Mouse (Mus musculus) liver, embryonic 11.5 days (tissue): ENCODE measurements around the gene Arhgap9. TPM values are rescaled to one million over a fixed set of nuclear protein-coding genes. Genes with fewer than 3 reads are reported as not detected.

Experiments
- ATAC-seq: fragments of 200-750 bp; cut with Nextera tagmentation; replicated peaks from 2 replicates; pipeline ENCODE4 v1.8.0; 2017; ENCODE audit warnings: moderate number of reproducible peaks, mild to moderate bottlenecking, moderate TSS enrichment, moderate library complexity; ENCODE audit not compliant: low FRiP score
- DNase-seq: peaks from one replicate; pipeline ENCODE4 v3.0.0-alpha.2; 2017; ENCODE audit warnings: low spot score
- H3K27ac ChIP-seq: fragments of 300-500 bp; sonication (generic); 2 replicates; pipeline ENCODE4 v1.5.1; 2014; ENCODE audit warnings: mild to moderate bottlenecking, low read depth, low read length, control low read depth
- H3K27me3 ChIP-seq: fragments of 300-500 bp; sonication (generic); replicated peaks from 2 replicates; pipeline ENCODE4 v1.6.1; 2014; ENCODE audit warnings: low read length, mixed read lengths; ENCODE audit not compliant: control insufficient read depth, insufficient read depth
- H3K36me3 ChIP-seq: fragments of 300-500 bp; sonication (generic); 2 replicates; pipeline ENCODE4 v1.6.1; 2014; ENCODE audit warnings: mild to moderate bottlenecking, low read length, moderate library complexity, mixed read lengths; ENCODE audit not compliant: control insufficient read depth, insufficient read depth
- H3K4me1 ChIP-seq: fragments of 300-500 bp; sonication (generic); replicated peaks from 2 replicates; pipeline ENCODE4 v1.6.1; 2014; ENCODE audit warnings: low read length, mixed read lengths; ENCODE audit not compliant: control insufficient read depth, insufficient read depth
- H3K4me2 ChIP-seq: fragments of 300-500 bp; sonication (generic); 2 replicates; pipeline ENCODE4 v1.6.1; 2014; ENCODE audit warnings: mild to moderate bottlenecking, control low read depth, moderate library complexity
- H3K4me3 ChIP-seq: fragments of 300-500 bp; sonication (generic); 2 replicates; pipeline ENCODE4 v1.5.1; 2014; ENCODE audit warnings: low read depth, low read length, control low read depth
- H3K9ac ChIP-seq: fragments of 300-500 bp; sonication (generic); 2 replicates; pipeline ENCODE4 v1.6.1; 2014; ENCODE audit warnings: low read depth, low read length, control low read depth
- H3K9me3 ChIP-seq: fragments of 300-500 bp; sonication (generic); 2 replicates; pipeline ENCODE4 v1.6.1; 2016; ENCODE audit warnings: low read length, inconsistent platforms, mixed read lengths; ENCODE audit not compliant: control insufficient read depth
- WGBS: fragments of 180-500 bp; shearing (Covaris S2); extraction: QIAGEN DNeasy Blood & Tissue Kit; methylation state at CpG from one replicate; pipeline ENCODE4 v1.1.7; 2014; 5-methylcytosine and 5-hydroxymethylcytosine counted together
- polyA plus RNA-seq: library from polyadenylated mRNA; unstranded; fragments of >200 nt; fragmentation: Nextera tagmentation; extraction: Ambion mirVana; gene quantifications from 2 replicates; pipeline ENCODE4 v1.2.1, GENCODE M21; 2014

Arhgap9 gene
- polyA plus RNA-seq, 1 experiment from 2014 or later: 22.0 TPM

GRCm38 (mm10) chr10:127336952-127337351 is 15.2 kb downstream of the Arhgap9 start:
- peaks cover 37% of the 10 kb centered on the region for H3K27me3 ChIP-seq

GRCm38 (mm10) chr10:127337536-127338099 is 15.9 kb downstream of the Arhgap9 start:
- Histone ChIP-seq H3K4me2 (no peak overlapping the region), H3K27me3 (peaks cover 41% of the 10 kb centered on the region), H3K36me3 (peaks cover 3% of the 10 kb centered on the region; the same call in 1 of the 2 replicates), H3K27ac (no peak overlapping the region), H3K9ac (no peak overlapping the region), H3K4me1 (peaks cover 22% of the 10 kb centered on the region), H3K4me3 (no peak overlapping the region), H3K9me3 (no peaks in the 10 kb centered on the region)
- DNase-seq (no peak), ATAC-seq (no peak)
- 71% methylated on average over 6 of the region's 6 CpGs for WGBS

More at GRCm38 (mm10) chr10:127336952-127337351, 15.2 kb downstream of the Arhgap9 start:
- H3K4me2 ChIP-seq: no peak overlapping the region
- H3K4me3 ChIP-seq: no peak overlapping the region
- 59% methylated on average over 5 of the region's 5 CpGs for WGBS
- ATAC-seq (no peak), DNase-seq (no peak)
- H3K9ac ChIP-seq: no peak overlapping the region
- no peaks in the 10 kb centered on the region for H3K9me3 ChIP-seq
- no peak overlapping the region for H3K27ac ChIP-seq
- peaks cover 18% of the 10 kb centered on the region for H3K4me1 ChIP-seq
- H3K36me3 ChIP-seq: peaks cover 3% of the 10 kb centered on the region; the same call in 1 of the 2 replicates

GRCm38 (mm10) chr10:127338930-127339682 is 17.3 kb downstream of the Arhgap9 start:
- peak overlapping the region; percentile 64 for H3K27ac ChIP-seq
- WGBS: under 1% methylated on average over 31 of the region's 31 CpGs
- H3K36me3 ChIP-seq: peaks cover under 1% of the 10 kb centered on the region; the same call in 1 of the 2 replicates
- H3K27me3 ChIP-seq: peaks cover 41% of the 10 kb centered on the region
- no peaks in the 10 kb centered on the region for H3K9me3 ChIP-seq
- peak overlapping the region; percentile 34; the same call in 1 of the 2 replicates for H3K9ac ChIP-seq
- peak overlapping the region; percentile 95 for H3K4me2 ChIP-seq
- peak overlapping the region; percentile 55 for H3K4me3 ChIP-seq
- ATAC-seq (peak; percentile 80), DNase-seq (peak; percentile 79)
- peaks cover 22% of the 10 kb centered on the region for H3K4me1 ChIP-seq

- Histone ChIP-seq H3K4me2 (peak overlapping the region; percentile 95), H3K9ac (peak overlapping the region; percentile 34), H3K36me3 (no peaks in the 10 kb centered on the region), H3K27ac (peak overlapping the region; percentile 64), H3K4me3 (peak overlapping the region; percentile 55), H3K27me3 (peaks cover 41% of the 10 kb centered on the region), H3K9me3 (no peaks in the 10 kb centered on the region), H3K4me1 (peaks cover 22% of the 10 kb centered on the region)
- DNase-seq (peak; percentile 65), ATAC-seq (peak; percentile 18)
- WGBS: under 1% methylated on average over 41 of the region's 42 CpGs
Measured at GRCm38 (mm10) chr10:127339683-127340576, 18.2 kb downstream of the Arhgap9 start.

GRCm38 (mm10) chr10:127340577-127341359 is 19.0 kb downstream of the Arhgap9 start:
- Histone ChIP-seq H3K36me3 (no peaks in the 10 kb centered on the region), H3K9ac (peak overlapping the region; percentile 30; the same call in 1 of the 2 replicates), H3K27ac (peak overlapping the region; percentile 16; the same call in 1 of the 2 replicates), H3K9me3 (no peaks in the 10 kb centered on the region), H3K4me3 (peak overlapping the region; percentile 55), H3K27me3 (peaks cover 41% of the 10 kb centered on the region), H3K4me2 (peak overlapping the region; percentile 95), H3K4me1 (peaks cover 22% of the 10 kb centered on the region)
- ATAC-seq (no peak), DNase-seq (no peak)
- 3% methylated on average over 27 of the region's 27 CpGs for WGBS

- H3K4me3 ChIP-seq: peak overlapping the region; percentile 55
- H3K27ac ChIP-seq: peak overlapping the region; percentile 16
- H3K4me2 ChIP-seq: peak overlapping the region; percentile 95
- ATAC-seq: no peak
- peaks cover 41% of the 10 kb centered on the region for H3K27me3 ChIP-seq
- H3K4me1 ChIP-seq: peaks cover 22% of the 10 kb centered on the region
- no peak for DNase-seq
- H3K9ac ChIP-seq: peak overlapping the region; percentile 30; the same call in 1 of the 2 replicates
- H3K9me3 ChIP-seq: no peaks in the 10 kb centered on the region
- under 1% methylated on average over 10 of the region's 11 CpGs for WGBS
- H3K36me3 ChIP-seq: no peaks in the 10 kb centered on the region
Measured at GRCm38 (mm10) chr10:127341360-127341690, 19.6 kb downstream of the Arhgap9 start.

GRCm38 (mm10) chr10:127341891-127342639 is 20.3 kb downstream of the Arhgap9 start, which contains the start of gene Gli1:
TSS of gene Gli1 (minus strand) at chr10:127341974.
- under 1% methylated on average over 29 of the region's 29 CpGs for WGBS
- H3K9me3 ChIP-seq: no peaks in the 10 kb centered on the region
- H3K4me2 ChIP-seq: peak within 1 kb of the TSS; percentile 95
- H3K9ac ChIP-seq: peak within 1 kb of the TSS; percentile 30; the same call in 1 of the 2 replicates
- H3K27me3 ChIP-seq: peaks cover 41% of the 10 kb centered on the region
- peak; percentile 79 for DNase-seq
- H3K27ac ChIP-seq: peak within 1 kb of the TSS; percentile 16
- H3K4me1 ChIP-seq: peaks cover 22% of the 10 kb centered on the region
- H3K36me3 ChIP-seq: no peaks in the 10 kb centered on the region
- peak within 1 kb of the TSS; percentile 55 for H3K4me3 ChIP-seq
- peak; percentile 41; the same call in 1 of the 2 replicates for ATAC-seq
